Mouse (Mus musculus) adrenal gland, postnatal 4 days (tissue): ENCODE results near the gene Tbrg4. TPM values are rescaled to one million over a fixed set of nuclear protein-coding genes. Genes with fewer than 3 reads are reported as not detected.
"Not testable (repeated sequence)": the region's sequence is repeated elsewhere in the genome, so short reads cannot be mapped to it uniquely, and the experiment has no call there.

Experiments
- DNase-seq, 2 experiments: peaks; one replicate each; pipeline ENCODE4 v3.0.0; 2021 to 2022; ENCODE audit warnings: low spot score in 2 of 2, mixed read lengths in 2 of 2
- long read RNA-seq, 2 experiments: library from polyadenylated mRNA; stranded (forward); transcript quantifications; one replicate each; pipeline ENCODE4 v2.0.0; 2021
- total RNA-seq, 2 experiments: library from RNA; stranded (reverse); gene quantifications; 2 replicates each; pipeline ENCODE4 v1.2.3; 2021

The Tbrg4 gene
- 10 to 100 TPM; 70.9 to 81.6 TPM for total RNA-seq
- long read RNA-seq, experiment 1, transcript Tbrg4-201 (12 exons, 2,290 nt) = major isoform, 20 of 39 reads
- long read RNA-seq, experiment 1, partial matches to known transcripts = 6 of 39 reads
- long read RNA-seq, experiment 1, other reads (novel, unspliced or antisense) = 9 of 39 reads
- long read RNA-seq, experiment 2, transcript Tbrg4-201 (12 exons, 2,290 nt) = major isoform, 18 of 48 reads
- long read RNA-seq, experiment 2, partial matches to known transcripts = 19 of 48 reads
- long read RNA-seq, experiment 2, other reads (novel, unspliced or antisense) = 7 of 48 reads

DNA sequence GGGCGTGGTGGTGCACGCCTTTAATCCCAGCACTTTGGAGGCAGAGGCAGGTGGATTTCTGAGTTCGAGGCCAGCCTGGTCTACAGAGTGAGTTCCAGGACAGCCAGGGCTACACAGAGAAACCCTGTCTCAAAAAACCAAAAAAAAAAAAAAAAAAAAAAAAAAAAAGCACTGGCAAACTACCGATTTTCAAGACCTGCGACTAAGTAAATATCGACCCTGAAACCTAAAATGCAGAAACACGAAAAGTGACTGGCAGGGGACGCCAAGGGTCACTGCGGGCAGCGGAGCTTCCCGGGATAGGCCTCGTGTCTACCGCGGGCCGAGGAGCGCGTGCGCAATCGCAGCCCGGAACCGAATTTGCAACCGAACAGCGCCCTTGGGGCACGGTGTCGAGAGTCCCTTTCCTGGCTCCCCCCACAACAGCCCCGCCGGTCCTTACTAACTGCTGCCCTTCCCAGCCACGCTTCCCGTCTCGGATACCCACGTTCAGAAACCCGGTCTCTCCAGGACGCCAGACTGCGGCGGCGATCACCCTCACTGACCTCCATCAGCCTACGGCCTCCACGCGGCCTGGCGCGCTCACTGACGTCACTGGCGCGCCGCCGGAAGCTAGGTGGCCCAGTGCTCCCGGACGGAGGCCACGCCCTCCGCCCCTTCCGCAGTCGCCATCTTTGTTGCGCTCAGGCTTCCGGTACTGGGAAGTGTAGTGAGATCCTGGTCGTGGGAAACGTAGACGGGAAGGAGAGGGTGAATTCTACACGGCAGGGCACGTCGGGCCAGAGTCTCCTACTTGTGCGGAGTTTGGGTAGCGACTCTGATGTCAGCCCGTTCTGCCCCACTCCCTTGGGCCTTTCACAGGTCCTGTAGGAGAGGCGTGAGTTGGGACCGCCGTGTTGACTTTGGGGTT is at the start of gene Tbrg4:
Gene Tbrg4, minus strand, starts transcription at position 590 of the 910 bp plus-strand sequence.
- peak; percentile 82 to 83 for DNase-seq

DNA sequence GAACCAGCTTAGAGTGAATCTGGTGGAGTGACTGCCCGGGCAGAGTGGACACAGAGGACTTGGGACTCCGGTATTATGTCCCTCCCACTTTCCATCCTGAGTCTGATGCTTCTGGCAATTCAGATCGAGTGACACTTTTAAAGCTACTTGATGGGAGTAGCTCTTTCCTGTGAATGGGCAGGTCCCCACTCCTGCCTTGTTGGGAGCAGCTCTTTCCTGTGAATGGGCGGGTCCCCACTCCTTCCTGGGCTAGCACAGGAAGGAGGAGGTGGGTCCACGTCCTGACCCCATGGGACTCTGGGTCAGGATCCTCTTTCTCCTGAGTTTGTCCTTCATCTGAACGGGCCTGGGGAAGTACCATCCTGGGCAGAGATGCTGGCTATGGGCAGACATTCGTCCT is 49.5 kb upstream of the Tbrg4 start:
- DNase-seq = no peak

DNA sequence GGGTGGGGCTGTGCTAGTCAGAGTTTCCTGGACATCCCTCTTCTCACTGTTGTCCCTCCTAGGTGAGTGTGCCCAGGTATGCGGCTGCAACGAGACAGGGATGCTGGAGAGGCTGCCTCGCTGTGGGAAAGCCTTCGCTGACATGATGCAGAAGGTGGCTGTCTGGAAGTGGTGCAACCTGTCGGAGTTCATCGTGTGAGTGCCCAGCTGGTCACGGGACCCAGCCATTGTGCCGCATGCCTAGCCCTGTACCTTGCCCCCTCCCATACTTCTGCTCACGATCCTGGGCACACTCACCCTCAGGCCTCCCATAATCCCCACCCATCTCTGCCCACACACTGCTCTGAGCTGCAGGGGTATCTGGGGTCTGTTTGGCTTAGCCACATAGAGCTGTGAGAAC is 48.8 kb upstream of the Tbrg4 start:
- DNase-seq = no peak

GRCm38 (mm10) chr11:6670826-6671225 is 45.0 kb upstream of the Tbrg4 start:
- DNase-seq = no peak

DNA sequence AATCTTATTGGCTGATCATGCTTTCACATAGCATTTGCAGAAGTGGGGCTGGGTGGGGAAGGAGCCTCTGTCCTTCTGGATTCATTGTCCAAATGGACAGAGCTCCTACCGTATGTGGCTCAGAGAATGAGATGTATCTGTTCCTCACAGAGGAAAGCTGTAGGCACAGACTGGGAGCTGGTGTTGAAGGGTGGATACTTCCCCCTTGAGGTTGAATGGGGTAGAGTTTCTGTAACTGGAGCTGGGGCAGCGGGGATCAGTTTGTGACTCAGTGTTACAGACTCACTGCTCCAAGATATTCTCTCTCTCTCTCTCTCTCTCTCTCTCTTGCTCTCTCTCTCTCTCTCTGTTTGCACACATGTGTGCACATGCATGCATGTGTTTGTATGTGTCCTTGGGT is 44.2 kb upstream of the Tbrg4 start:
- DNase-seq = no peak

DNA sequence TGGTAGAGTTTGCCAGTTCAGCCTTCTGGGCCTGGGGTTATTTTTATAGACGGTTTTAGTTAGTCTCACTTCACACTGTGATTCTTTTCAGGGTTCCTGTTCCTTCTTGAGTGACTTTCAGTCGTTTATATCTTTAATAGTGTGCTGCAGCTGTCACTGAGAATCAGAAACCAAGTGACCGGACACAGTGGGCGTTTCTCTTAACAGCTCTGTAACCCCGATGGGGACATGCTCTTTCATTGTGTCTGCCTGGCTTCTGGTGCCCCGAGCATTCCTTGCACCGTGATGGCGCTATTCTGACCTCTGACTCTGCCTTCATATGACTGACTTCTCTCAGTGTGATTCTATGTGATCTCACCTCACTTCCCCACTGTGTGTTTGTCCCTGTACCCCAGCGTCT is 43.2 kb upstream of the Tbrg4 start:
- no peak for DNase-seq

DNA sequence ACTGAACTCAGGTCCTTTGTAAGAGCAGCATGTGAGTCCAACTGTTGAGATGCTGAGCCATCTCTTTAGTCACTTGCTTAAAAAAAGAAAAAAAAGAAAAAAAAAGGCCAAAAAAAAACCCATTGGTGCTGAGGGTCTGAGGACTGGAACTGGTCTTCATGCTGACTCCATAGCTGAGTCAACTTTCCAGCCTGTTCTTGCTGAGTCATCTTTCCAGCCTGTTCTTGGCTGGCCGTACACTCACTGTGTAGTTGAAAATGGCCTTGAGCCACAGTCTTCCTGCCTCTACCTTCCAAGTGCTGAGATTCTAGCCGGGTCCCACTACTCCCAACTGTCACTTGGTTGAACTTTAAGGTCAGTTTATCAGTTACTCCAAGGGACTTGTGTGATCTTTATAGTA is 40.8 kb upstream of the Tbrg4 start:
- DNase-seq = no peak

GRCm38 (mm10) chr11:6661206-6661605 is 35.3 kb upstream of the Tbrg4 start:
- DNase-seq = no peak

GRCm38 (mm10) chr11:6658271-6658670 is 32.4 kb upstream of the Tbrg4 start, which contains the start of gene Ramp3:
Gene Ramp3 (plus strand): TSS chr11:6658521.
- DNase-seq = no peak

DNA sequence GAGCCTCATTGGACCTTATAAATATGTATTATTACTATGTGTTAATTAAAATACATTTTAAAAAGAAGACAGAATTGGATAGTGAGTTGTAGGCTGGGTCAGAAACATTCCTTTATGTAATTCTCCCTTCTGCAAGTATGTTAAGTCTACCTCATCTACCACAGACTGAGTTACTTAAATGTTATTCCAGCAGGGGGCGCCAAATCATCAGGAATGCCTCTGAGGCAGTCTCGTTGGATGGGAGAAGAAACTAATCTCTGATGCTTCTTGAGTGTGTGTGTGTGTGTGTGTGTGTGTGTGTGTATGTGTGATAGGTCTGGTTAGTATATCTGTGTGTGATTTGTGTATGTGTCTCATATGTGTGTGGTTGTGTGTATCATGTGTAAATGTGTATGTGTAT is 29.0 kb upstream of the Tbrg4 start:
- peak; percentile 37 to 71 for DNase-seq

DNA sequence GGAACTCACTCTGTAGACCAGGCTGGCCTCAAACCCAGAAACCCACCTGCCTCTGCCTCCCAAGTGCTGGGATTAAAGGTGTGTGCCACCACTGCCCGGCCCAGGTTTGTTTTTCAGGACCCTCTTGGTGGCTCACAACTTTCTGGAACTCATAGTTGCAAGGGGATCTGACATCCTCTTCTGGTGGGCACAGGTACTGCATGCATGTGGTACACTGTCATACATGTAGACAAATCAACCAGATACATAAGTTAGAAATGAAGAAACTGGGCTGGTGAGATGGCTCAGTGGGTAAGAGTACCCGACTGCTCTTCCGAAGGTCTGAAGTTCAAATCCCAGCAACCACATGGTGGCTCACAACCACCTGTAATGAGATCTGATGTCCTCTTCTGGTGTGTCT is 27.1 kb upstream of the Tbrg4 start:
- not testable (repeated sequence) for DNase-seq

DNA sequence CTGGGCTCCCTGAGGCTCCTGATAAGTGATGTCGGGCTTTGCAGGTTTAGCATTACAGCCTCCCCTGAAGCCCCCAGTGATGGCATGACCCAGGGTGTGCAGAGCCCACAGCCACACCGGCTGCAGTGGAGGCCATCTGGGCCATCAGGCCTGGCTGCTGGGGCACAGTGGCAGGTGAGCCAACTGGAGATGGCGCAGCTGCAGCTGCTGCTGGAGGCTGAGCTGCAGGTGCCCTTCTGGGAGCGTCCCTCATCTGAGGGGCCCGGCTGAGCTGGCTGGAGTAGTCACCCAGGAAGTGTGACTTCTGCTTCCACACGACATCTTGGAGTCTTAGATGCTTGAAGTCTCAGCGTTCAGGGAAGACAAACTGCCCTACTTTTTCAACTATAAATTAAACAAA is 24.7 kb upstream of the Tbrg4 start:
- no peak for DNase-seq

DNA sequence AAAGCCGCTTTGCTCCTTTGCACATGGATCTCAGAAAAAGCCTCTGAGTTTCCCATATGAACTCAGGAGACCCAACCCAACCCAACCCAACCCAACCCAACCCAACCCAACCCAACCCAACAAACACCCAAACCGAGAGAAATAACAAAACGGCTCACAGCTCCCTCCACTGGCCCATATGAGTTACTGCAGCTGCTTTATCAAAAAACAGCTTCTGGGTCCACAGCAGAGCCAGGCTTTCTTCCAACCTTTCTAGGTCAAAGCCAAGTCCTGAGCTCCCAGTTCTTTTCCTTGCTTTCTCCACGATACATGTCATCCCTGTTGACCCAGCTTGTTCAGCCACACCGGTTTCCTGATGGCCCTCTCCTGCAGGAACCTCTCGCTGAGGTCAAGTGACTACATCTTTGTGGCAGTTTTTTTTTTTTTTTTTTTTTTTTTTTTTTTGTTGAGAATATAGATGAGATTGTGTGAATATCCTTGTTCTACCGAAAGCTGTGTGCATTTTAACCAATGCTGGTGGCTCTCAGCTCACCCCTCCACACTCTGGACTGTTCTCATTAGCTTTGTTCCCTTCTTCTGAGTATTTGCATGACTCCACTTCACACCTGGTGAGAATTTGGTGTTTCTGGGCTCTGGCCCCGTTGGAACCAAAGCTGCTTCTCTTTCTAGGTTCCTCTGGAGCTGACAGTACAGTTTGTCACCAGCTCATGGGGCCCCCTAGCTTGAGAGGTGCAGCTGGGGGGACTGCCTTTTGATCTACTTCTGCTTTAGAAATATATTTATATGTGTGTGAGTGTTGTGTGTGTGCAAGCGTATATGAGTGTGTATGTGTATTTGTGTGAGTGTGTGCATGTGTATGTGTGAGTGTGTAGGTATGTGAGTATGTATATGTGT is 22.2 kb upstream of the Tbrg4 start:
- no peak for DNase-seq

DNA sequence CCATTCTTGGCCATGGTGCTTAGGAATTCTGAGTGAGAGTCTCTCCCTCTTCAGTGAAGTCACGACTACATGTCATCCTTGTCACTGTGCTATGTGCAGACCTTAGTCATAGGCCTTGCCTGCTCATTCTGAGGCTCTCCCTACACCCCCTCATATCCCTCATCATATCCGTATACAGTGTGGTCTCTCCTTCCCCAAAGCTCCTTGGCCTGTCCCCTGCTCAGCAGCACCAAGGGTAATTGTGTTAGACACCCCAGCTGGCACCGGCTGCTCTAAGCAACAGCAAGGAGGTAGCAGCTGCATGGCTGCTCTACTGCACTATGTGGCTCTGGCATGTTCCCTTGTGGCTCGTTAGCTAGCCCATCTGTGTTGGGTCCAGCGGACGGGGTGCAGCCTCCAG is 18.7 kb upstream of the Tbrg4 start:
- no peak for DNase-seq

- no peak for DNase-seq
These were observed 13.2 kb upstream of the Tbrg4 start for GRCm38 (mm10) chr11:6639072-6639471.

- DNase-seq = no peak
These were observed 12.7 kb upstream of the Tbrg4 start, which contains the start of gene Wap for GRCm38 (mm10) chr11:6638537-6638936. Gene Wap (minus strand): TSS chr11:6638637.

DNA sequence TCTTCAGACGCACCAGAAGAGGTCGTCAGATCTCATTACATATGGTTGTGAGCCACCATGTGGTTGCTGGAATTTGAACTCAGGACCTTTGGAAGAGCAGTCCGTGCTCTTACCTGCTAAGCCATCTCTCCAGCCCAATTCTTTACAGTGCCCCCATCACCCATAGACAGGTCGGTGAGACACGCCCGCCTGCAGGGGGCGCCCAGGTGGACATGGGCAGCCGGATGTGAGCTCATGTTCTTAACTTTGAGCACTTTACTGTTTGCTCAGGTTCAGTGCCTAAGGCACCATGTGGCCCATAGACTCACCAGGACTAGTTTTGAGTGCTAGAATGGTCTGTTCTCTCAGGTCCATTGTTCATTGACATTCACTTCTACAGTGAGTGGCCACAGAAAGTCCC is 10.3 kb upstream of the Tbrg4 start:
- no peak for DNase-seq

- DNase-seq = no peak
These were observed 3.8 kb upstream of the Tbrg4 start for GRCm38 (mm10) chr11:6629655-6630054.

DNA sequence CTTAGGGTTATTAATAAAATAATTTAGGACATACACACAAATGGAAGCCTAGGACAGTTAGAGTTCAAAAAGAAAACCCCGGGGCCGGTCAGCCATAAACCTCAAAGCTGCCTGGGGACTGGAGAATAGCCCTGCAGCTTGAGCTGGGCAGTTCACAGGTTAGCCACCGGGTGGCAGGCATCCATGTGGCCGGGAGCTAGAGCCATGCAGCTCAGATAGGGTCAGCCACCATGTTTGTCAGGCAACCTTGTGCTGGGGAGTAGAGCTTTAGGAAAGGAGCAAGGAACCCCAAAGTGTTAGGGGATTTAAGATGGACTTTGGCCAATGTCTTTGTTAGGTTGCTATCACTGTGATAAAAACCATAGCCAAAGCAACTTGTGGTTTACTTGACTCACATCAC is 2.7 kb upstream of the Tbrg4 start:
- DNase-seq = no peak

- no peak for DNase-seq
These were observed 1.9 kb upstream of the Tbrg4 start for GRCm38 (mm10) chr11:6627731-6628130.

DNA sequence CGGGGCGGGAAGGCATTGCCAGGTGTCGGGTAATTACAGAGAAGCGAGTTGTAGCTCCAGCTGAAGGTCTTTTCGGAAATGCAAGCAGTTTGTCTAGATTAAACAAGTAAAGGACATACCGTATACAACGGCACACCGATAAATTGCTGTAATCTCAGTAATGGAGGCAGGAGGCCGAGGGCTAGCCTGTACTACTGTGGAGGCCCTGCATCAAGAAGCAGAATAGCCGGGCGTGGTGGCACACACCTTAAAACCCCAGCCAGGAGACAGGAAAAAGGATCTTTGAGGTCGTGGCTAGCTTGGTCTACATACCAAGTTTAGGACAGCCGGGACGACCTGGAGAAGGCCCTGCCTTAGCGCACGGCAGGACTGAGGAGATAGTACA is 513 bp upstream of the Tbrg4 start:
- DNase-seq = no peak
